Mouse (Mus musculus) lung, adult 18-20 months (tissue): ENCODE results near the gene Snapc2.

Experiments used
- DNase-seq, 2 experiments: peaks; one replicate each; pipeline ENCODE4 v3.0.0; 2022; ENCODE audit warnings: mixed read lengths in 2 of 2

Snapc2 gene

DNA sequence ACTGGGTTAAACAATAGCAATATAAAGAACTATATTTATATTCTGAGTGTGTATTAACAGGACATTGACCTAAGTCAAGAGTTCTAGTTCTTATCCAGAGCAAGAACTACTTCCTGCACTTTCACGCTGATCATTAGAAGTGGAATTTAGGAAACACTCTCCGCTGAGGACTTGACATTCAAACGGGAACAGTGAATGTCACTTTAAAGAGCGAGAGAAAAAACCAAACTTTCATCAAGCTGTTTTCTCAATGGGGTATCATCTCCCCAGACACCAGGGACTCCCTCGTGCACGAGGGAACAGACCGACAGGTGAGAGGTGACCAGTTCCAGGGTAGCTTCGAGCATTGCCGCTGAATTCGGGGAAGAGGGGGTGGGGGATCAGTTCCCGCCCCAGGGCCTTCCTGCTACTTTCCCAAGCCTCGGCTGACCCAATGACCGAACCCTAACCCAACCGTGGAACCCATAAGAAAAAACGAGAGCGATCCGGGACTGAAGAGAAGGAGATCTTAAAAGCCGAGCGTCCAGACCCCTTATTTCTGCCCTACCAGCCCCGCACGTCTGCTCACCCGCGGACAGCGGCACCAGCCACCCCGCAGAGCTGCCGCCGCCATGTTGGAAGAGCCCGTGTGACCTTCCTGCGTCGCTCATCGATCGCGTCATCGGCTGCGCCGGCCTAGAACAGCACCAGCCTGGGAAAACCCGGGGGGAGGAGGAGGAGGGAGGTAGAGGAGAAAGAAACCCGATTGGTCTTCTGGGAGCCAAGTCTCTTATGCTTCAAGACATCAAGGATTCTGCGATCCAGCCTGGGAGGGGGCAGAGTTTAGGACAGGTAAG is 22.6 kb downstream of the Snapc2 start, which contains the start of gene Timm44:
Gene Timm44 (minus strand): TSS at position 639 of the 836 bp plus-strand sequence.
- DNase-seq: peak; percentile 94 to 96

DNA sequence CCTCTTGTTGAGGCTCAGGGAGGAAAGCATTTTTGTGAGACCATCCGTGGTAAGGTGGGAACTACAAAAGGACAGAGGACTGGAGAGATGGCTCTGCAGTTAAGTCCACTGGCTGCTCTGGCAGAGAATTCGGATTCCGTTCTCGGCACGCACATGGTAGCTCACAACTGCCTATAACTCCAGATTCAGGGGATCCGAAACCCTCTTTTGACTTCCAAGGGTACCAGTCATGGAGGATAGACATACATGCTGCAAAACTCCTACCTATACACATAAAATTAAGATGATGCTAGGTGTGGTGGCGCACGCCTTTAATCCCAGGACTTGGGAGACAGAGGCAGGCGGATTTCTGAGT is 23.2 kb downstream of the Snapc2 start:
- no peak for DNase-seq

- DNase-seq: no peak
These were observed 39.9 kb downstream of the Snapc2 start for GRCm38 (mm10) chr8:4292738-4293137.

- DNase-seq: no peak
These were observed 44.9 kb downstream of the Snapc2 start for GRCm38 (mm10) chr8:4297822-4298221.

- no peak for DNase-seq
These were observed 51.3 kb downstream of the Snapc2 start for GRCm38 (mm10) chr8:4304124-4304547.
